Mouse (Mus musculus) midbrain, embryonic 14.5 days (tissue): ENCODE measurements at regions not wholly inside any gene's neighbourhood (a gene's known extent, or its start where the extent isn't known, plus 50 kb on each side); places are given as distances from the start of the nearest gene placed in this dataset.

Experiments used
- ATAC-seq: fragments of 200-750 bp; cut with Nextera tagmentation; 2 replicates; pipeline ENCODE4 v1.8.0; 2017; ENCODE audit warnings: moderate number of reproducible peaks, moderate library complexity; ENCODE audit not compliant: low FRiP score, low TSS enrichment
- DNase-seq: peaks from one replicate; pipeline ENCODE4 v3.0.0-alpha.2; 2015
- H3K27ac ChIP-seq: fragments of 300-500 bp; sonication (generic); replicated peaks from 2 replicates; pipeline ENCODE4 v1.5.1; 2014; ENCODE audit warnings: mild to moderate bottlenecking, low read depth, low read length, moderate library complexity
- H3K27me3 ChIP-seq: fragments of 300-500 bp; sonication (generic); 2 replicates; pipeline ENCODE4 v1.6.1; 2014; ENCODE audit warnings: low read length, control low read depth, mixed read lengths; ENCODE audit not compliant: control insufficient read depth, insufficient read depth
- H3K36me3 ChIP-seq: fragments of 300-500 bp; sonication (generic); 2 replicates; pipeline ENCODE4 v1.6.1; 2014; ENCODE audit warnings: low read length, control low read depth; ENCODE audit not compliant: control insufficient read depth, insufficient read depth
- H3K4me1 ChIP-seq: fragments of 300-500 bp; sonication (generic); 2 replicates; pipeline ENCODE4 v1.6.1; 2014; ENCODE audit warnings: mild to moderate bottlenecking, antibody characterized with exemption, low read length, control low read depth; ENCODE audit not compliant: control insufficient read depth, insufficient read depth
- H3K4me2 ChIP-seq: fragments of 300-500 bp; sonication (generic); 2 replicates; pipeline ENCODE4 v1.6.1; 2014; ENCODE audit warnings: mild to moderate bottlenecking, low read length, moderate library complexity
- H3K4me3 ChIP-seq: fragments of 300-500 bp; sonication (generic); replicated peaks from 2 replicates; pipeline ENCODE4 v1.5.1; 2014; ENCODE audit warnings: low read depth, low read length
- H3K9ac ChIP-seq: fragments of 300-500 bp; sonication (generic); replicated peaks from 2 replicates; pipeline ENCODE4 v1.6.1; 2014; ENCODE audit warnings: mild to moderate bottlenecking, low read length, moderate library complexity
- H3K9me3 ChIP-seq: fragments of 300-500 bp; sonication (generic); 2 replicates; pipeline ENCODE4 v1.6.1; 2016; ENCODE audit warnings: low read length, control low read depth, mixed read lengths; ENCODE audit not compliant: control insufficient read depth
- WGBS: fragments of 180-500 bp; shearing (Covaris S2); extraction: QIAGEN DNeasy Blood & Tissue Kit; methylation state at CpG from one replicate; pipeline ENCODE4 v1.1.7; 2014; 5-methylcytosine and 5-hydroxymethylcytosine counted together

DNA sequence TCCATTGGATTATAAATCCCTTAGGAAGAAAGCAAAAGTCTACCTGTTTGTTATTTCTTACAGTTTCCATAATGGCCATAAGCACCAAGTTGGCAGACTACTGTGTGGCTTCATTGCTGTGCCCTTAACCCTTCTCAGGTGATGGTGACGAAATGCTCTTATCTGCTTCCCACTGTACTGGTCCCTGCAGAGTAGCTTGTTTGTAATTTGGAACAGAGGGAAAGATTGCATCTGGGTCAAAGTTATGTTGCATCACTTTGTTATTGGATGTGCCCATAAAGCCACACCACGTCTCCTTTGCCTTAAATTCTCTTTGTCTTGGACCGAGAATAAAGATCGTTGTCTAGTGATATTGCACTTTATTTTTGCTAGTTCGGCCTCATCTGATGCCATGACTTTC lies 615.9 kb downstream of the Nfib start:
- DNase-seq, result no peak
- no peak overlapping the region for H3K4me3 ChIP-seq
- ATAC-seq, result no peak
- no peaks in the 10 kb centered on the region for H3K36me3 ChIP-seq
- 98% methylated on average over 5 of the region's 5 CpGs for WGBS
- no peaks in the 10 kb centered on the region for H3K27me3 ChIP-seq
- no peak overlapping the region for H3K27ac ChIP-seq
- no peaks in the 10 kb centered on the region for H3K4me1 ChIP-seq
- no peak overlapping the region for H3K9ac ChIP-seq
- H3K9me3 ChIP-seq, result no peaks in the 10 kb centered on the region
- H3K4me2 ChIP-seq, result no peak overlapping the region

DNA sequence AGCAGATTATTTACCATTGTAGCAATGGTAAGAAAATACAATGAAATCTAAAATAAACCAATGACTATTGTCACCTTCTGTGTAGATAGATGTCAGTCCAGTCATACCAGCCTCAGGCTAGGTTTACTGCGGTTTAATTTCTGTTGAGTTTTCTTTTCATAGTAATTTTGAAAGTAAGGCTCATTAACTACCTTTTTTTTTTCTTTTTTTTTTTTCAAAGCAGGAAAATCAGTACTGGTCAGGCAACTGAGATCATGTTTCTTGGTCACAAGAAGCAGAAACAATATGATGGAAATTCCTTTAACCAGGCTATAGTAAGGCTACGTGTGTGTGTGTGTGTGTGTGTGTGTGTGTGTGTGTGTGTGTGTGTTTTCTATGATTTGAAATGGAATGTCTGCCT lies 622.0 kb downstream of the Nfib start:
- ATAC-seq, result no peak
- Histone ChIP-seq H3K36me3 (no peaks in the 10 kb centered on the region), H3K27ac (no peak overlapping the region), H3K4me3 (no peak overlapping the region), H3K4me2 (no peak overlapping the region), H3K9ac (no peak overlapping the region), H3K27me3 (no peaks in the 10 kb centered on the region), H3K9me3 (no peaks in the 10 kb centered on the region), H3K4me1 (no peaks in the 10 kb centered on the region)
- no peak for DNase-seq
- WGBS, result 93% methylated on average over 2 of the region's 2 CpGs

DNA sequence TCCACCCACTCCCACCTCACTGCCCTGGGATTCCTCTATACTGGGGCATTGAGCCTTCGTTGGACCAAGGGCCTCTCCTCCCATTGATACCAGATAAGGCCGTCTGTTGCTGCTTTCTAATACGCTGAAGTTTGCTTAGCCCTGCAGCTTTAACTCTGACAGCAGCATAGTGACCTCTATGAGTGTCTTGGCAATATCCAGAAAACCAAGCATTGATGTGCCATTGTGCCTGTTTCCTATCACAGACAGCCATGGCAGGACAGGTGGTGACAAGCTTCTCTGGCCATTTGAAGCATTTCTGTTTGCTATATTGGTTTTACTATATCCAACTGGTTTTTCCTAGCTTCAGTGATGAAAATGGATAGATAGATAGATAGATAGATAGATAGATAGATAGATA lies 625.4 kb upstream of the Mpdz start:
- no peak for DNase-seq
- no peak for ATAC-seq
- Histone ChIP-seq H3K4me2 (no peak overlapping the region), H3K9me3 (no peaks in the 10 kb centered on the region), H3K4me1 (no peaks in the 10 kb centered on the region), H3K9ac (no peak overlapping the region), H3K4me3 (no peak overlapping the region), H3K27ac (no peak overlapping the region), H3K27me3 (no peaks in the 10 kb centered on the region), H3K36me3 (no peaks in the 10 kb centered on the region)
- WGBS, result 80% methylated on average over 3 of the region's 3 CpGs

DNA sequence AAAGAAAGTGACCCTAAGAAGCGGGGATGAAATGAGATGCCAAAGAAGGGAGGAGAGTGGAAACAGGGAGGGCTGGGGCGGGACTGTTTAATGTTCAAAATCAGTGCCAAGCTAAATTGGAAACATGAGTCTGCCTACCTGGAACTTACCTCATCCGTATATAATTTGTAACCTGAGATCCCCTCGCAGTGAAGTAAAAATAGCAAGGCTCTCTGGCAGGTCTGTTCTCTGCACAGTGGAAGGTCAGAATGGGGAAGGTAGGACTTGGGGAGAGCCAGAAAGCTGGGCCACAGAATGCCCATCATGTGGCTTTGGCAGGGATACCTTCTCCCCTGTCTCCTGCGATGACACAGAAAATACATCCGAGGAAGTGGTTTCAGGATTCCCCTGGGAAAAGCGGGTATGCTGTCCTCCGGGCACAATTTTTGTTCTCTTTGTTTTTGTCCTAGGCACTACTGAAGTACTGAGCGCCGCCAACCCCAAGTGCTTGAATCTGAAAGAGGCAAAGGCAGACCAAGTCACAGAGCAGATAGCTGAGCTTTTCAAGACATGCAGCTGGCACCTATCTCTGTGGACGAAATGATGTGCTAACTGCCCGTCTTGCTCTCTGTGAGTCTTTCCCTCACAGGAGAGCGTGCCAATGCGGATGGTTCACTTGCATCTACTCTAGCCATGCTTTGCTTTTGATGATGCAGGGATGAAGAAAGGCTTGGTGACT lies 623.2 kb upstream of the Mpdz start:
- no peak for DNase-seq
- no peaks in the 10 kb centered on the region for H3K27me3 ChIP-seq
- H3K27ac ChIP-seq, result no peak overlapping the region
- ATAC-seq, result no peak
- no peak overlapping the region for H3K9ac ChIP-seq
- H3K36me3 ChIP-seq, result no peaks in the 10 kb centered on the region
- no peaks in the 10 kb centered on the region for H3K9me3 ChIP-seq
- 86% methylated on average over 14 of the region's 14 CpGs for WGBS
- H3K4me3 ChIP-seq, result no peak overlapping the region
- no peak overlapping the region for H3K4me2 ChIP-seq
- no peaks in the 10 kb centered on the region for H3K4me1 ChIP-seq

DNA sequence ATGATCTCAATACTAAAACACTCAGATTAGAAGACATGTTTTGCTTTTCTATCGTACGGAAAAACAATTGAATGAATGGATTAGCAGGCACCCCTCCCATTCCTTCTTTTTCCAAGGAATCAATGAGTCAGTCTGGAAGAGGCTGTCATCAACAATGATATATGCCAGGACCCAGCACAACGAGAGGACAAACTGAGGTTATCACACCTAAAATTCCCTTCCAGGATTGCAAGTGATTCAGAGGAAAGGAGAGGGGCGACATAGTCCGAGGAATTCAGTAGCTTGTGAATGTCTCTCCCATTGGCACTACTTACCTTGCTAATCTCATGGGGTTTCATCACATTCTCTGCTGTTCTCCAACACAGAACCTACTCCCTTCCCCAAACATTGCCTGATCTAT lies 620.1 kb upstream of the Mpdz start:
- DNase-seq, result no peak
- no peak for ATAC-seq
- no peak overlapping the region for H3K27ac ChIP-seq
- no peaks in the 10 kb centered on the region for H3K27me3 ChIP-seq
- no peak overlapping the region for H3K4me2 ChIP-seq
- H3K9me3 ChIP-seq, result no peaks in the 10 kb centered on the region
- H3K9ac ChIP-seq, result no peak overlapping the region
- H3K4me3 ChIP-seq, result no peak overlapping the region
- H3K4me1 ChIP-seq, result no peaks in the 10 kb centered on the region
- 88% methylated on average over 5 of the region's 5 CpGs for WGBS
- no peaks in the 10 kb centered on the region for H3K36me3 ChIP-seq

DNA sequence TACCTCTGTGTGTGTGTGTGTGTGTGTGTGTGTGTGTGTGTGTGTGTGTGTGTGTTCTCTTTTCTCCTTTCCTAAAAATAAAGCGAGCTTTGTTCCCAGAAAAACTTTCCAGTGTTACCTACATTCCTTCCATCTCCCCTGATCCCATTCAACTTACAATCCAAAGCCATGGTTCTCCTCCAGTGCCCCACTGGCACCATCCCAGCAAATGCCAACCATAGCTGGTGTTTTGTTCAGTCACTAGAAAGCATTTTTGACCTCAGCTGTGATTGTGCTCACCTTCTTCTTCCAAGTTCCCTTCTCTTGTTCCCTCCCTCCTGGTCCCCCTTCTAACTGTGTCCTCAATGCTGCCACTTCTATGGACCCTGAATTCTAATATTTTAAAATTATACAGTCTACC lies 614.1 kb upstream of the Mpdz start:
- Histone ChIP-seq H3K4me3 (no peak overlapping the region), H3K9ac (no peak overlapping the region), H3K9me3 (no peaks in the 10 kb centered on the region), H3K4me2 (no peak overlapping the region), H3K27me3 (no peaks in the 10 kb centered on the region), H3K36me3 (no peaks in the 10 kb centered on the region), H3K4me1 (no peaks in the 10 kb centered on the region), H3K27ac (no peak overlapping the region)
- 94% methylated on average over 1 of the region's 1 CpGs for WGBS
- no peak for ATAC-seq
- DNase-seq, result no peak

DNA sequence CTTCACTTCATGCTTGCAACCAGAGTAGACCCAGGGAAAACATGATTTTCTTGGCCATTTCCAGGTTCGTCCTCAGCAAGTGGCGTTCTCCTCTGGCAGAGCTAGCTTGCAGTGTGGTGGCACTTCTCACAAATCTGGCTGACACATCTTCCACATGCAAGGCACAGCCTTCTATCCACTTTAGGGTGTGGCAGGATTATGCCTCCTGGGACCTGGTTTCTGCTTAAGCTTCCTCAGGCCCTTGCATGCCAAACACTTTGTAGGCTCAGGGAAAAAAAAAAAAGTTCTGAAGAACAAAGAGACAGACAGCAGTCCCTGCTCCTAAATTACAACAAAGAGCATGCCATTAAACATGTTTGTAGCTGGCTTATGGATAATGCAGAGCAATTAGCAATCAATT lies 605.6 kb upstream of the Mpdz start:
- Histone ChIP-seq H3K27me3 (no peaks in the 10 kb centered on the region), H3K4me3 (no peak overlapping the region), H3K36me3 (no peaks in the 10 kb centered on the region), H3K9me3 (no peaks in the 10 kb centered on the region), H3K4me2 (no peak overlapping the region), H3K27ac (no peak overlapping the region), H3K9ac (no peak overlapping the region), H3K4me1 (no peaks in the 10 kb centered on the region)
- no peak for DNase-seq
- WGBS, result 91% methylated on average over 2 of the region's 2 CpGs
- no peak for ATAC-seq

DNA sequence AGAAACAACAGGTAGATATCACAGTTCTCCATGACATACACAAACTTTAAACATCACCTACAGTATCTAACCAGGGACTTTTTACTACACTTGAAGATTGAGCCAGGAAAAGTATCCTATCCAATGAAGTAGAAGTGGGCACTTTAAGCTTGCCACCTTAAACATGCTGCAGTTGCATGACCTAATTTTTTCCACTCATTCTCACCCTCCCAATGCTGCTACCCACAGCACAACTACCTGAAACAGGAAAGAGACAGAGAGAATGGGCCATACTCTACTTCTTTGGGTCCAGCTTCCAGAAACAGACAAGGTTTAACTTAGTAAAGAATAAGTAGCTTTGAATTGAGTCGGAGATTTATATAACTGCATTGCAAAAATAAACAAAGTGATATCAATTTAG lies 594.9 kb upstream of the Mpdz start:
- H3K4me1 ChIP-seq, result no peaks in the 10 kb centered on the region
- no peak overlapping the region for H3K9ac ChIP-seq
- H3K4me2 ChIP-seq, result no peak overlapping the region
- no peak for DNase-seq
- no peaks in the 10 kb centered on the region for H3K9me3 ChIP-seq
- H3K4me3 ChIP-seq, result no peak overlapping the region
- H3K27me3 ChIP-seq, result no peaks in the 10 kb centered on the region
- ATAC-seq, result no peak
- H3K27ac ChIP-seq, result no peak overlapping the region
- 98% methylated on average over 1 of the region's 1 CpGs for WGBS
- no peaks in the 10 kb centered on the region for H3K36me3 ChIP-seq

DNA sequence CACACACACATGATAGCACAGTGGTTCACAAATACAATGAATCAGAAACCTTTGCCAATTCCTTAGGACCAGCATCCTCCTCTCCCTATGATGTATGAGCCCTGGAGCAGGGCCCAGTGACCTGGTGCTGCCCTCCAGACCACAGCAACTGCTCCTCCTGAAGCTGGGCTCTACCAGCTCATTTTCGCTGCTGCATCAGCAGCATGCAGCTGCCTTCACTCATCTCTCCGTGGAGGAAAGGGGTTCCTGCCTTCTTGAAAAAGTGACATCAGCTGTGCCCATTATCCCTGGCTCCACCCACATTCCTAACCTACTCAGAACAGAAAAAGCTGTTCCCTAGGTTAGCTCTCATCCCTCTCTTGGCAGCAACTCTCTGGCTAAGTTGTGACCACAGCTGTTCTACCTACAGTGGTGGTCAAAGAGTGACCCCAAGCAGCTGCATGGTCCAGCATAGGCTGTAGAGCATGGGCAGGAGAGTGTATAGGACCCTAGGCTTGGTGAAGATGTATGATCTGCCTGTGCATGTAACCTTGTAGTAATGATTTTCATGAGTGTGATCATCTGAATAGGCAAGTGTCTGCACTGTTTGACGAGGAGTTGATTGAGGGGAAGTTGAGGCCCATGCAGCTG lies 592.6 kb upstream of the Mpdz start:
- Histone ChIP-seq H3K36me3 (no peaks in the 10 kb centered on the region), H3K9me3 (no peaks in the 10 kb centered on the region), H3K4me3 (no peak overlapping the region), H3K4me1 (no peaks in the 10 kb centered on the region), H3K4me2 (no peak overlapping the region), H3K27ac (no peak overlapping the region), H3K9ac (no peak overlapping the region), H3K27me3 (no peaks in the 10 kb centered on the region)
- no peak for ATAC-seq
- 50% methylated on average over 3 of the region's 3 CpGs for WGBS
- no peak for DNase-seq
